Mouse (Mus musculus): Measurements from ENCODE around the gene Akr1b10. TPM values are rescaled to one million over a fixed set of nuclear protein-coding genes. Genes with fewer than 3 reads are reported as not detected.

The Akr1b10 gene
- total RNA-seq (2023) = 10 to 100 TPM in 1 of 2 experiments, 1 to 10 TPM in 1; 9.0 to 15.2 TPM

DNA sequence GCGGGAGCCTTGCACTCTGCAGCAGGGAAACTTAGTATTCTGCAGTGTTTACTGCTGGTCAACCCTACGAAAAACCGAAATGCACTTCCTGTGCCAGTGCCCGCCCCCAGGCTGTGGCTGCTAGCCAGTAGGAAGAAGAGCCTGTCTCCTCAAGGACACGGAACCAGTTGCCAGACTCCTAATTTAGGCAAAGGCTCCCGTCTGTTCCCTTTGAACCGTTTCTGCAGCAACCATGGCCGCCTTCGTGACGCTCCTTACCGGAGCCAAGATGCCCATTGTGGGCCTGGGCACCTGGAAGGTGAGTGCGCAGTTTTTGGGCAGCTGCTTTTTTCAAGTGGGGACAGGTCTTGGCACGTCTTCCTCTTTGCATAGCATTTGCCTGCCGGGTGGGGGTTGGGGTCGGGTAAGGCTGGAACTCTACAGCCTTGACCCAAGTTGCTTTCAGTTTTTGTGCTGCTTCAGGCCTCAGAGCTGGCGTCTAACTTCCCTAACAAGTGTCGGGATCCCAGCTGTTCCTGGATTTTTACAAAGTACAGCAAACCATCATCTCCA is at the start of gene Akr1b10:
Akr1b10 (plus strand) TSS at position 109 of the 552 bp plus-strand sequence.

DNA sequence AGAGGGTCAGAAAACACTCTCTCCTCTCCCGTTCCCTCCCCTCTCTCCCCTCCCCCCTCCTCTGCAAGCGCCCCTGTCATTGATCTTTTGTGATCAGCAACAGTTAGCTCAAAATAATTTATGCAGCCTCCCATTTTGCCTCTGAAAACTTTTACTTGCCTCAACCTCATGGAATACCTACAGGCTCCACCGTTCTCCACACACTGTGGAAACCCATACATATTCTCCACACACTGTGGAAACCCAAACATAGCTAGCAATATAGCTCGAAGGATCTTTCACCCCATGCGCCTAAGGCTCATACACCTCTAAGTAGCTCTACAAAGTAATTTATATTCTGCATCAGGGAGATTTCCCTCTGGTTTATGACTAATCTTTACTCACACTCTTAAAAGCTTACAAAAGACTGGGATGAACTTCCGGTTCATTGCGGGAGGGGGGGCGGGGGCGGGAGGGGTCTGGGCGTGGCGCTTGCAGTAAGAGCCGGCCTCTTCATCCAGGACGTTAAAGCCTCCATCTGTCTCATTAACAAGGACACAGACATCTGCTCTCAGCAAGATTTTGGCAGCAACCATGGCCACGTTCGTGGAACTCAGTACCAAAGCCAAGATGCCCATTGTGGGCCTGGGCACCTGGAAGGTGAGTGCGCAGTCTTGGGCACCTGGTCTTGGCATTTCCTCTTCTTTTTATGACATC is 30.2 kb upstream of the Akr1b10 start, which contains the start of gene Akr1b8:
Akr1b8 (plus strand) TSS at position 462 of the 696 bp plus-strand sequence.

DNA sequence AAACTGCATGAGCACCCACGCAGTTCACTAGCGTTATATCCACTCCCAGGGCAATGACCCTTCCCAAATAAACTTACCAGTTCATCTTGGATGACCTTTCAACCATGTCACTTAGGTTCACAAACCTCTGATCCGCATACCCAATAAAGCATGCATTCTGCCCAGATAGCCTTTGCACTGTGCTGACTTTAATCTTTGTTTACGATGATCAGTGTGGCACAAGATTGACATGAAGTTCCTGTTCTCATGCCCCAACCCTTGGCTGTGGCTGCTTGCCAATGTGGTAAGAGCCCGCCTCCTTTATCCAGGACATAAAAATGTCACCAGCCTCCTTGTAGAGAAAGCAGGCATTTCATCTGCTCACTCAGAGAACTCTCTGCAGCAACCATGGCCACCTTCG is 28.0 kb downstream of the Akr1b10 start, which contains the start of gene Akr1b7:
Akr1b7 (plus strand) TSS at position 312 of the 400 bp plus-strand sequence.

Other genes with a start within 250 kb of the Akr1b10 start
- gene Slc35b4, start 207.1 kb upstream of the Akr1b10 start, total RNA-seq (2023) = 10 to 100 TPM; 16.6 to 17.9 TPM
- 10 to 100 TPM; 38.8 to 56.7 TPM for gene Akr1b3, start 66.7 kb upstream of the Akr1b10 start, total RNA-seq (2023)
- not detected for gene Akr1b8, start 30.1 kb upstream of the Akr1b10 start, total RNA-seq (2023)
- gene Akr1b7, start 28.1 kb downstream of the Akr1b10 start, total RNA-seq (2023) = under 1 TPM in 1 of 2 experiments, not detected in 1; 0.29 TPM
- gene Bpgm, start 92.0 kb downstream of the Akr1b10 start, total RNA-seq (2023) = 10 to 100 TPM; 10.9 to 15.1 TPM
- gene Cald1, start 214.3 kb downstream of the Akr1b10 start, total RNA-seq (2023) = under 1 TPM; 0.29 to 0.35 TPM